Mouse (Mus musculus) G1E (cell line): ENCODE measurements around the gene Dapp1.

Source experiments
- CTCF ChIP-seq: IDR thresholded peaks from 2 replicates; pipeline ENCODE4 v1.5.1; 2012; ENCODE audit warnings: low read depth, low read length, inconsistent platforms, mixed read lengths
- GATA1 ChIP-seq: IDR thresholded peaks from 2 replicates; pipeline ENCODE4 v1.6.1; 2012; ENCODE audit warnings: borderline replicate concordance, low read length, inconsistent platforms, mixed read lengths
- GATA2 ChIP-seq: IDR thresholded peaks from 2 replicates; pipeline ENCODE4 v1.6.1; 2012; ENCODE audit warnings: low read depth, low read length, inconsistent platforms, borderline replicate concordance
- POLR2AphosphoS5 ChIP-seq: IDR thresholded peaks from 2 replicates; pipeline ENCODE4 v1.6.1; 2012; ENCODE audit warnings: low read depth, low read length, inconsistent platforms; ENCODE audit not compliant: insufficient replicate concordance
- TAL1 ChIP-seq: conservative IDR thresholded peaks from 2 replicates; pipeline ENCODE4 v1.6.1; 2012; ENCODE audit warnings: low read depth, low read length, inconsistent platforms, mixed read lengths

DNA sequence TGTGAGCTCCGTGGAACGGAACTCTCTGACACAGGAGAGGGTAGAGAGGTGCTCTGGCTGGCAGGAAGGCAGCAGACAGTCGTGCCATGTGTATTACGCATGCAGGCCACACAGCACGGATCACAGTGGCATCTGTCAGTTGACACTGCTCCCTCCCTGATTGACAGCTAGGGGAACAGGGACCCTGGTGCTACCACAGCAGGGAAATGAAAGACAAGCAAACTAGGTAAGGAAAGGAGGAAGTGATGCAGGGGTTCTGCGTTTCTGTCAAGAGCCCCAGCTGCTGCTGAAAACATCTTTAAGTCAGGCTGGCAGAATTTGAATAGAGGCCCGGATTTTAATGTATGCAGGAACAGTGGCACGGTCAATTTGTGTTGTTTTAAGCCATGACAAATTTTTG lies 17.8 kb downstream of the Dapp1 start:
- no peak for TF ChIP-seq GATA1
- TF ChIP-seq CTCF = no peak
- no peak for TF ChIP-seq TAL1
- TF ChIP-seq POLR2AphosphoS5 = no peak
- TF ChIP-seq GATA2 = no peak
